Mouse (Mus musculus): ENCODE data around the gene Herc4. TPM values are rescaled to one million over a fixed set of nuclear protein-coding genes. Genes with fewer than 3 reads are reported as not detected.

Gene Herc4
- 43.5 and 45.2 TPM in 2 replicates for polyA plus RNA-seq (2016; fragmentation: Nextera tagmentation; extraction: Ambion mirVana)

DNA sequence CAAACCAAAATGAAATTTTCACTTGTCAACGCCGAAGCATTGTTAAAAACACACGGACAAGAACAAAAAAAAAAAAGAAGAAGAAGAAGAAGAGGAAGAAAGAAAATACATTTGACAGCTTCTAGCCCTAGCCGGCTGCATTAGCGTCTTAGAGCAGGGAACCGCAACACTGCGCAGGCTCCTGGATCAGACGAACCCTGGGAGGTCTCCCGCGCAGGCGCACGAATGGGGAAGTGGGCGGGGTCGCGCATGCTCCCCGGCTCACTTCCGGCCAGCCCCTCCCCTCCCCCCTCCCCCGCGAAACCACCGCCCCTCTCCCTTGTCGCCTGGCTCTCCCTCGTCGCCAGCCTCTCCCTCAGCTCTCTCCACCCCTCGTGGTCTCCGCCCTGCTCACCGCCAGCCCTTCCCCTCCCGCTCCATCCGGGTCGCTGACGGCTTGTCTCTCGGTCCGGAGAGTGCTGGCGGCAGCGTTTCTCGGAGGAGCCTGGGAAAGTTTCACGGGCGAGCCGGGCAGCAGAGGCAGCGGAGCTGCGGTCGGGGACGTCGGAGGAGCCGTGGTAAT is at the start of gene Herc4:
Gene Herc4, plus strand, starts transcription at position 318 of the 562 bp plus-strand sequence.
- peak within 1 kb of the TSS; percentile 94 for H3K4me3 ChIP-seq
- peak within 1 kb of the TSS; percentile 96 for H3K27ac ChIP-seq (replicated peaks)
- H3K4me2 ChIP-seq (replicated peaks): peak within 1 kb of the TSS; percentile 63
- WGBS: under 1% methylated on average over 43 of the region's 44 CpGs
- H3K9ac ChIP-seq (replicated peaks): peak within 1 kb of the TSS; percentile 95
- no peaks in the 10 kb centered on the region for H3K9me3 ChIP-seq
- H3K27me3 ChIP-seq: no peaks in the 10 kb centered on the region
- peaks cover 17% of the 10 kb centered on the region for H3K4me1 ChIP-seq
- H3K36me3 ChIP-seq: no peaks in the 10 kb centered on the region
- ATAC-seq (ENCODE audit: low FRiP score, low read depth): peak; percentile 99

DNA sequence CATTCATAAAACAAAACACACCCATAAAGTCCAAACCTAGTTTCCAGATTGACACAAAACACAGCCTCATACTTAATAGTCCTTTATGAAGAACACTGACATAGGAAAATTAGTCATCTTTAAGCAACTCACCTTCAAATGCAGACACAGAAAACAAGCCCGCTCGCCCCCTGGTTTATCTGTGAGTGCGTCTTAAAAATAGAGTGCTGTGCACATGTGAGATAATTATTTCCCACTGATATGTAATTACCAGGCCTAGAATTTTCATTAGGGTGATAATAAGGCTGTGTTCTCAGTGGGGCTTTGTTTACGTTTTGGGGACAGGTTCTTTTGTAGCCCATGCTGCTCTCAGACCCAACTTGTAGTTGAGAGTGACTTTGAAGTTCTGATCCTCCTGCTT is 44.6 kb upstream of the Herc4 start:
- no peak overlapping the region for H3K4me3 ChIP-seq
- ATAC-seq (ENCODE audit: low FRiP score, low read depth): no peak
- H3K9ac ChIP-seq (replicated peaks): no peak overlapping the region
- H3K27me3 ChIP-seq: no peaks in the 10 kb centered on the region
- H3K27ac ChIP-seq (replicated peaks): no peak overlapping the region
- no peaks in the 10 kb centered on the region for H3K4me1 ChIP-seq
- no peaks in the 10 kb centered on the region for H3K36me3 ChIP-seq
- no peak overlapping the region for H3K4me2 ChIP-seq (replicated peaks)
- no peaks in the 10 kb centered on the region for H3K9me3 ChIP-seq
- WGBS: 84% methylated on average over 4 of the region's 4 CpGs

DNA sequence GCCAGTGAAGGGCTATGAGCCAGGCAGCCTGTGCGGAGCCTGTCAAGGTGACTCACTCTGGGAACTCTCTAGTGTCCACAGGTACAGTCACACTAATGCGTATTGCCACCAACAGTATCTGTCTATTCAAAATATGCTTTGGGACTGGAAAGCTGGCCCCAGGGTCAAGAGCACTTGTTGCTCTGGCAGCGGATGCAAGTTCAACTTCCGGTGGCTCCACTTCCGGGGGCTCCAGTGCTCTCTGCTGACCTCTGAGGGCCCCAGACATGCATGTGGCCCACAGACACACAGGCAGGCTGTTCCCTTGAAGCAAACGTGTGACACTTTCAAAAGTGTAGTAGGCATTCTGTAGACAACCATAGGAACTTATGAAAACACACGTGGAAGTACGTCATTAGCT is 42.1 kb upstream of the Herc4 start:
- no peak for ATAC-seq (ENCODE audit: low FRiP score, low read depth)
- Histone ChIP-seq H3K27ac (replicated peaks) (no peak overlapping the region), H3K4me3 (no peak overlapping the region), H3K27me3 (no peaks in the 10 kb centered on the region), H3K4me1 (no peaks in the 10 kb centered on the region), H3K4me2 (replicated peaks) (no peak overlapping the region), H3K36me3 (no peaks in the 10 kb centered on the region), H3K9ac (replicated peaks) (no peak overlapping the region), H3K9me3 (no peaks in the 10 kb centered on the region)
- WGBS: 85% methylated on average over 8 of the region's 8 CpGs

DNA sequence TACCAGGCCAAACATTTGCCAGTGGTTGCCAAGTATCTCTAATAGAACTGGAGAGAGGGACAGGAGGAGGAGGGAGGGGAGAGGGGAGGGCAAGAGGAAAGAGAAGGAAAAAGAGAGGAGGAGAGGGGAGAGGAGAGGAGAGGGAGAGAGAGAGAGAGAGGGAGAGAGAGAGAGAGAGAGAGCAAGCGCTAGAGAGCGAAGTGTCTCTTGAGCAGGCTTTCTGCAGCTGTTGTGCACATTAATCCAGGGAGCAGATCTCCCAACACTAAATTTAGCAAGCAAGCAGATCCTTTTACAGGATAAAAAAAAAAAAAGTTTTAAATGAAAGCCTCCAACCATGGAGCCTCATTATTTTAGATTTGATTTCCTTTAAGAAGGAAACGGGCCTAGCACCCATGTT is 40.6 kb upstream of the Herc4 start:
- Histone ChIP-seq H3K4me1 (no peaks in the 10 kb centered on the region), H3K27me3 (no peaks in the 10 kb centered on the region), H3K9me3 (no peaks in the 10 kb centered on the region), H3K4me3 (no peak overlapping the region), H3K27ac (replicated peaks) (no peak overlapping the region), H3K9ac (replicated peaks) (no peak overlapping the region), H3K4me2 (replicated peaks) (no peak overlapping the region), H3K36me3 (no peaks in the 10 kb centered on the region)
- ATAC-seq (ENCODE audit: low FRiP score, low read depth): no peak
- 79% methylated on average over 3 of the region's 3 CpGs for WGBS

DNA sequence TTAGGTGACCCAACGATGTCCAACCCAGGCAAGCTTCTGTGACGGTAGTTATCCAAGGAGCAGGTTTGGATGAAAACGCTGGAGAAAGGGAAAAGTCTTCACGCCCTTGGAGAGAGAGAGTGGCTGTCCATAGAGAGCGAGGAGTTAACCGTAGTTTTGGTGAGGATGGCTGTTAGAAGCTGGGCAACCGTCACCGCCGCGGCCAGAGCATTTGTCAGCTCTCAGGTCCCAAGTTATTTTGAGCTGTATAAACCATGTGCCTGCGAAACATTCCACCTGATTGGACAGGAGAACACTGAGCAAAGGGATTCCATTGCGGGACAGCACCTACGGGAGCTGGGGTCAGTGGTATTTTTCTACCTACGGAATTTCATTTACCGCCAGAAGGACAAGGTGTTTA is 39.9 kb upstream of the Herc4 start, which contains the start of gene Mypn:
Gene Mypn, minus strand, starts transcription at position 225 of the 400 bp plus-strand sequence.
- Histone ChIP-seq H3K36me3 (no peaks in the 10 kb centered on the region), H3K9ac (replicated peaks) (no peak within 1 kb of the TSS), H3K4me1 (no peaks in the 10 kb centered on the region), H3K9me3 (no peaks in the 10 kb centered on the region), H3K27ac (replicated peaks) (no peak within 1 kb of the TSS), H3K4me2 (replicated peaks) (no peak within 1 kb of the TSS), H3K4me3 (no peak within 1 kb of the TSS), H3K27me3 (no peaks in the 10 kb centered on the region)
- ATAC-seq (ENCODE audit: low FRiP score, low read depth): no peak
- WGBS: 90% methylated on average over 15 of the region's 15 CpGs

GRCm38 (mm10) chr10:63208871-63209270 is 34.7 kb upstream of the Herc4 start:
- Histone ChIP-seq H3K9ac (replicated peaks) (no peak overlapping the region), H3K27me3 (no peaks in the 10 kb centered on the region), H3K27ac (replicated peaks) (no peak overlapping the region), H3K9me3 (no peaks in the 10 kb centered on the region), H3K4me1 (no peaks in the 10 kb centered on the region), H3K36me3 (no peaks in the 10 kb centered on the region), H3K4me3 (no peak overlapping the region), H3K4me2 (replicated peaks) (no peak overlapping the region)
- no peak for ATAC-seq (ENCODE audit: low FRiP score, low read depth)
- 73% methylated on average over 6 of the region's 6 CpGs for WGBS

GRCm38 (mm10) chr10:63221081-63221783 is 22.4 kb upstream of the Herc4 start:
- WGBS: 63% methylated on average over 7 of the region's 7 CpGs
- Histone ChIP-seq H3K9ac (replicated peaks) (no peak overlapping the region), H3K36me3 (no peaks in the 10 kb centered on the region), H3K27ac (replicated peaks) (no peak overlapping the region), H3K4me2 (replicated peaks) (no peak overlapping the region), H3K4me1 (no peaks in the 10 kb centered on the region), H3K27me3 (no peaks in the 10 kb centered on the region), H3K4me3 (no peak overlapping the region), H3K9me3 (no peaks in the 10 kb centered on the region; the same call in 1 of the 2 replicates)
- no peak for ATAC-seq (ENCODE audit: low FRiP score, low read depth)

- no peaks in the 10 kb centered on the region; the same call in 1 of the 2 replicates for H3K9me3 ChIP-seq
- no peak overlapping the region for H3K4me3 ChIP-seq
- no peaks in the 10 kb centered on the region for H3K4me1 ChIP-seq
- 83% methylated on average over 12 of the region's 12 CpGs for WGBS
- H3K27me3 ChIP-seq: no peaks in the 10 kb centered on the region
- H3K36me3 ChIP-seq: no peaks in the 10 kb centered on the region
- no peak overlapping the region for H3K4me2 ChIP-seq (replicated peaks)
- no peak overlapping the region for H3K27ac ChIP-seq (replicated peaks)
- H3K9ac ChIP-seq (replicated peaks): no peak overlapping the region
- no peak for ATAC-seq (ENCODE audit: low FRiP score, low read depth)
These were observed 19.3 kb upstream of the Herc4 start for GRCm38 (mm10) chr10:63224341-63224740.

- H3K27me3 ChIP-seq: no peaks in the 10 kb centered on the region
- no peaks in the 10 kb centered on the region for H3K4me1 ChIP-seq
- H3K27ac ChIP-seq (replicated peaks): no peak overlapping the region
- no peaks in the 10 kb centered on the region for H3K36me3 ChIP-seq
- no peaks in the 10 kb centered on the region for H3K9me3 ChIP-seq
- H3K9ac ChIP-seq (replicated peaks): no peak overlapping the region
- no peak for ATAC-seq (ENCODE audit: low FRiP score, low read depth)
- 82% methylated on average over 7 of the region's 7 CpGs for WGBS
- H3K4me2 ChIP-seq (replicated peaks): no peak overlapping the region
- no peak overlapping the region for H3K4me3 ChIP-seq
These were observed 13.3 kb upstream of the Herc4 start for GRCm38 (mm10) chr10:63230266-63230665.

DNA sequence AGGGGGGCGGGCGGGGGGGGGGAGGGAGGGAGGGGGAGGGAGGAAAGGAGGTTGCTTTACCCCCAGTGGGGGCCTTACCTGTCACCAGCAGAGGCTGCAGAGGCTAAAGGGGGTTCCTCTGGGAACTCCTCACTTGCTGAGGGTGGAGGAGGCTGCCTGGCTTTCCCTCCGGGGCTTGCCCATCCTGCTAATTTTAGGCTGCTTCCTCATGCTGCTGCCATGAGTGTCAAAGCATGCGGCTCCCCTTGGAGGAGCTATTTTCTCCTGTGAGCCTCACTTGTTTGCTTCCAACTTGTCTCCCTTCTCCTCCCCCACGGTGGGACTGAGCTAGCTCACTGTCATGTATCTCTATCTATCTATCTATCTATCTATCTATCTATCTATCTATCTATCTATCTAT is 12.8 kb upstream of the Herc4 start:
- Histone ChIP-seq H3K9me3 (no peaks in the 10 kb centered on the region), H3K4me2 (replicated peaks) (no peak overlapping the region), H3K4me3 (no peak overlapping the region), H3K4me1 (no peaks in the 10 kb centered on the region), H3K9ac (replicated peaks) (no peak overlapping the region), H3K36me3 (no peaks in the 10 kb centered on the region), H3K27me3 (no peaks in the 10 kb centered on the region), H3K27ac (replicated peaks) (no peak overlapping the region)
- no peak for ATAC-seq (ENCODE audit: low FRiP score, low read depth)
- 50% methylated on average over 3 of the region's 5 CpGs for WGBS

DNA sequence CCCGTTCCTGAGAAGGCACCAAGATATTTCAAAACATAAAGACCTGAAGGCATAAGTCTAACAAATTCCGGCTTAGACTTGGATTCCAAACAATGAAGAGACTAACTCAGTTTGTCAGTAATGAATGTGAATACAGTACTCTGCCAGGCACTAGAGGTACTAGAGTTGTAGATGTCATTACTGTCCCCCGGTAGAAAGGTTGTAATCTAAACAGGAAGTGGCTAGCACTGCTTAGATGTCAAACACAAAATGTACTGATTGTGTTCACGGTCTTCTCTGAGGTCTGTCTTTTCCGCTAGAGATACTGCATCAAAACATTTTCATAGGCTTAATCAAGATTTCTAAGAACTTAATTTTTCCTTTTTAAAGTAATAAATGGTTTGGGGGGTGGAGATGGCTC is 12.0 kb upstream of the Herc4 start:
- Histone ChIP-seq H3K36me3 (no peaks in the 10 kb centered on the region), H3K9me3 (no peaks in the 10 kb centered on the region), H3K27me3 (no peaks in the 10 kb centered on the region), H3K9ac (replicated peaks) (no peak overlapping the region), H3K4me3 (no peak overlapping the region), H3K4me2 (replicated peaks) (no peak overlapping the region), H3K27ac (replicated peaks) (no peak overlapping the region), H3K4me1 (no peaks in the 10 kb centered on the region)
- no peak for ATAC-seq (ENCODE audit: low FRiP score, low read depth)
- WGBS: 85% methylated on average over 5 of the region's 5 CpGs

GRCm38 (mm10) chr10:63234133-63234532 is 9.5 kb upstream of the Herc4 start:
- H3K4me2 ChIP-seq (replicated peaks): no peak overlapping the region
- no peak overlapping the region for H3K27ac ChIP-seq (replicated peaks)
- no peak overlapping the region for H3K9ac ChIP-seq (replicated peaks)
- no peaks in the 10 kb centered on the region for H3K4me1 ChIP-seq
- no peaks in the 10 kb centered on the region for H3K36me3 ChIP-seq
- 89% methylated on average over 5 of the region's 5 CpGs for WGBS
- no peaks in the 10 kb centered on the region for H3K27me3 ChIP-seq
- H3K9me3 ChIP-seq: no peaks in the 10 kb centered on the region
- no peak for ATAC-seq (ENCODE audit: low FRiP score, low read depth)
- no peak overlapping the region for H3K4me3 ChIP-seq
